Mouse (Mus musculus): ENCODE data around the gene Adcy9. TPM values are rescaled to one million over a fixed set of nuclear protein-coding genes. Genes with fewer than 3 reads are reported as not detected.

Adcy9 gene
- total RNA-seq, 1 experiment from 2014 or later: 2.6 TPM

DNA sequence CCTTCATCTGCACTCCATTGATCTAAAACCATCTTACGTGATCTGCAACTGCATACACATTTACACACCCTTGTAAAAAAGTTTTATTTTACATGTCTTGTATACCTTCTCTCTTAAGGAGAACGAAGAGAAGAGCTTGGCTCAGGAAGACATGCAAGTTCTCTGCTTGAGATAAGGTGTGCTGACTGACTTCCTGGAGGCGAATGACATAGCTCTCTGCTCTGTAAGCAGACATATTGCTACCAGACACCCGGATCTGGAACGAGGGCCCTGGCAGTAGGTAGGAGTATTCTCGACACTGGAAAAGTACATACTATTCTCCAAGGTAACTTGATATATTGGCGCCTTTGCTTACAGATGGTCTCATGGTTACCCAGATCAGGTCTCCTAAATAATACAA is 22.7 kb downstream of the Adcy9 start:
- no peak for ATAC-seq (ENCODE audit: extremely low read depth, insufficient number of reproducible peaks, low FRiP score, poor library complexity, severe bottlenecking)

- ATAC-seq (ENCODE audit: extremely low read depth, insufficient number of reproducible peaks, low FRiP score, poor library complexity, severe bottlenecking): no peak
Observed at GRCm38 (mm10) chr16:4395687-4396341, 24.5 kb downstream of the Adcy9 start.

GRCm38 (mm10) chr16:4394991-4395590 is 25.2 kb downstream of the Adcy9 start:
- no peak for ATAC-seq (ENCODE audit: extremely low read depth, insufficient number of reproducible peaks, low FRiP score, poor library complexity, severe bottlenecking)

GRCm38 (mm10) chr16:4383473-4384038 is 36.7 kb downstream of the Adcy9 start:
- no peak for ATAC-seq (ENCODE audit: extremely low read depth, insufficient number of reproducible peaks, low FRiP score, poor library complexity, severe bottlenecking)

DNA sequence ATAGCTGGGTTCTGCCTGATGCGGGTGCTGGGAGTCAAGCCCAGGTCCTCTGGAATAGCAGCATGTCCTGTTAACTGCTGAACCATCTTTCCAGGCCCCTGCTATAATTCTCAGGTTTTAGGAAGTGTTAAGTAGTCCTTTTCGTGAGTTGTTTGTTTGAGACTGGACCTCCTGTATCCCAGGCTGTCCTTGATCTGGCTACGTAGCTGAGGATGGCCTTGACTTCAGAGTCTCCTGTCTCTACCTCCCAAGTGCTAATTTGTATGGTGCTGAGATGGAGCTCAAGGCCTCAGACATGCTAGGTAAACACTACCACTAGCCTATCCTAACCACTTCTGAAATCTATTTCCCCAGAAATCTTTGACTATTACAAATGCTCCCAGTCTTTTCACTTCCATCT is 37.9 kb downstream of the Adcy9 start:
- no peak for ATAC-seq (ENCODE audit: extremely low read depth, insufficient number of reproducible peaks, low FRiP score, poor library complexity, severe bottlenecking)

DNA sequence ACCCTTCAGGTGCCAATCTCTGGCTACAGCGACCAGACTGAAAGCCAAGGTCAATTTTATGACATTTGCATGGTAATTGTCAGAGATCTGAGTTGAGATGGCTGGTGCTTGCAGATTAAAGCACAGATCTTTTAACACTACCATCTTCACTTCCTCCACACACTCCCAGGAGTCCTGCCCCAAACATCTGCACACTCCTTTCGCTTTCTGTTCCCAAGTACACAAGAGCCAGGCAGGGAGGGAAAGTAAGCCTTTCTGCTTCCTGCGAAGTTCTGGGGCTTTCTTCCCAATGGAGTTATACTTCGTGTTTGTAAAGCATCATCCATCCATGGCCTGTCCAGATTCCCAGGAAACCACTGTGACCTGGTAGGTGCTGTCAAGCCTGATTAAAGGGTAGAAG is 38.8 kb downstream of the Adcy9 start:
- 0 out of 2 replicates have a peak, but pooled peaks have one; percentile 9 for ATAC-seq (ENCODE audit: extremely low read depth, insufficient number of reproducible peaks, low FRiP score, poor library complexity, severe bottlenecking)

DNA sequence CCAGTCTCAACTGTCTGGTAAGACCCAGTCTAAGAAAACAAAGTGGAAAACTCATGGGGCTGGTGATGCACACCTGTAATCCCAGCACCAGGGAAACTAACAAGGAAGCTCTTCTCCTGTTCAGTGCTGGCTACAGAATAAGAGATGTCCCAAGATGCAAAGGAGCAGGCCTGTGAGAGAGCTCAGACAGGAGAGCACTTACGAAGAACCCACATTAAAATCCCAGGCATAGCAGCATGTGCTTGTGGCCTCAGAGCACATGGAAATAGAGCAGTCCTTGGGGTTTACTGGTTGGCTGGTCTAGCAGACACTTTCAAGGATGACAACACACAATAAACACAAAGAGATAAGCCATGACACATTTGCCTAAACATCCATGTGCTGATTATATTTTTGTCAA is 41.5 kb downstream of the Adcy9 start:
- ATAC-seq (ENCODE audit: extremely low read depth, insufficient number of reproducible peaks, low FRiP score, poor library complexity, severe bottlenecking): no peak

DNA sequence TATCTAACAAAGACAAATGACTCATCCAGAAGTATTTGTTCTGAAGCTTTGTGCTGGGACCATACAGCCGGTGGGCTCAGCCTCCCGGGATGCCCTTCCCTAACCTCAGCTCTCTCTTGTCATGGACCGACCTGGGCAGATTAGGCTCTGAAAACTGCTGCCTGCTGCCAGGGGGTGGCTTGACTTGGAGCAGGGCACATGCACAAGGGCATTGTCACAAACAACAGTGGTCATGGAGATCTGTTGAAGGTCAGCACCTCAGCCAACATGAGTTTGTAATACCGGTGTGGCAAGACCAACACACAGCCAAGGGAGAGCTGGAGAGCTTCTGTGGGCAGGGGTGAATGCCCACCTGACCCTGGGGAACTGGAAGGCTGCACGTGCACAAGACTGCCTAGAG is 42.7 kb downstream of the Adcy9 start:
- ATAC-seq (ENCODE audit: extremely low read depth, insufficient number of reproducible peaks, low FRiP score, poor library complexity, severe bottlenecking): no peak

- ATAC-seq (ENCODE audit: extremely low read depth, insufficient number of reproducible peaks, low FRiP score, poor library complexity, severe bottlenecking): no peak
Observed at GRCm38 (mm10) chr16:4374780-4375380, 45.4 kb downstream of the Adcy9 start.

DNA sequence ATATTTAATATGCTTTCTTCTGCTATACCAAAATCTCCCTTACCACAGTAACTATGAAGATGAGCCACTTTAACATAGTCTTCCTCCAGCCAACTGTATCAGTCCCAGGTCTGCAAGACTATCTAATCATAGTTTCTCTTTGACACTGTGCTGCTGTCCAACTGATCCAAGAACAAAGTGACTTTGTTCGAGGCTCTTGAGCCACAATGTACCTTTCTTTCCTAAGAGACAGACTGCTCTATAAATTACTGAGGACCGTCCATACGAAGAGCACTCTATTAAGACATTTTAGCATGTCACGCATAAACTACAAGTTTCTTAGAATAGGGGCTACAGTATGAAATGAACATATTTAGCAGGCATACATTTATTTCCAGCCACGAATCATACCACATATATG is 46.0 kb downstream of the Adcy9 start:
- ATAC-seq (ENCODE audit: extremely low read depth, insufficient number of reproducible peaks, low FRiP score, poor library complexity, severe bottlenecking): no peak

GRCm38 (mm10) chr16:4371039-4371438 is 49.3 kb downstream of the Adcy9 start:
- ATAC-seq (ENCODE audit: extremely low read depth, insufficient number of reproducible peaks, low FRiP score, poor library complexity, severe bottlenecking): no peak

DNA sequence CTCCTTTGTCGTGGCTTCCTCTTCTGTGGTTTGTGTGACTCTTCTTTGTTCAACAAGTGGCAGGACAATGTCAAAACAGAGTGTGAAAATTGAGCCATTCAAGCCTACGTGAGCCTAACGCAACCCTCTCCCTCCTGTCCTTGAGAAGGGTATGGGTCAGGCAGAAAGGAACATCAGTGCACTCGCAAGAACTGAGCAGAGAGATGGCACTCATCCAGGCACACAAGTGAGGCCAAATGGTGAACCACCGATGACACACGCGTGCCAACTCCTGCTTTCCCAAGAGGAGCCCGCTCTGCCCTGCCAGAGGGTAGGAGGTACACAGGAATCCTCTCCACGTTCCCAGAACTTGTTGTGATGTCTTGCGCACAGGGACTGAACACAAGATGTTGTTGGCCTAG is 50.2 kb downstream of the Adcy9 start:
- 0 out of 2 replicates have a peak, but pooled peaks have one; percentile 28 for ATAC-seq (ENCODE audit: extremely low read depth, insufficient number of reproducible peaks, low FRiP score, poor library complexity, severe bottlenecking)

GRCm38 (mm10) chr16:4367930-4368329 is 52.4 kb downstream of the Adcy9 start:
- no peak for ATAC-seq (ENCODE audit: extremely low read depth, insufficient number of reproducible peaks, low FRiP score, poor library complexity, severe bottlenecking)

DNA sequence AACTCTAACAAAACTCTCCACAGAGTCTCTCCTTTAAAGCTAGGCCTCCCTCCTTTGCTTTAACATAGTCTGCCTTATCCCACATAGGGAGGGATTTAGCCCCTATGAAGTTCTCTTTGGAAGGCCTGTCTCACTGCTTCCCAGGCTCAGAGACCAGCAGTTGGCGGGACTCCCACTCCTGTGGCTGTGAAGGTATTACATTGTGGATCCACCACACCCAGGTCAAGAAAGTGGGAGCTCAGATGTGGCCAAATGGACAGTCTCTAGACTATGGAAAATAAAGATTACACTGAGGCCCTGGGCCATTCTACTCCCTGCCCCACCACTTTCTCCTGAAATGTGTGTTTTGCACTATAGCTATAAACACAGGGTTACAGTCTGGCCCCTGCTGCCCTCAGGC is 53.0 kb downstream of the Adcy9 start:
- no peak for ATAC-seq (ENCODE audit: extremely low read depth, insufficient number of reproducible peaks, low FRiP score, poor library complexity, severe bottlenecking)

DNA sequence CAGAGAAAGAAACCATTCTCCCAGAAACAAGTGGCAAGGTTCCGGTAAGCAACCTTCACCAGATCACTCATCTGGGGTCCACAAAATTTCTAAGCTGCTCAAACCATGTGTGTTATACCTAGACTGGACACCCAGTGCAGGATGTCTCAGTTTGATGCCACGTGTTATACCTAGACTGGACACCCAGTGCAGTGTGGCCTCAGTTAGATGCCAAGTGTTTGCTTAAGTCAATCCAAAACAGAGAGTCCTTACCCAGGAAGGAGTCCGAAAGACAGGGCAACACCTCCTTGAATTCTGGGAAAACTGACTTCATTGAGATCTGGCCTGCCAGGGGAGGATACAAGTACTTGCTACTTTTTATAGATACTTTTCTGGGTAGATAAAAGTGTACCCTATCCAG is 53.6 kb downstream of the Adcy9 start:
- no peak for ATAC-seq (ENCODE audit: extremely low read depth, insufficient number of reproducible peaks, low FRiP score, poor library complexity, severe bottlenecking)

GRCm38 (mm10) chr16:4363341-4364116 is 56.8 kb downstream of the Adcy9 start:
- ATAC-seq (ENCODE audit: extremely low read depth, insufficient number of reproducible peaks, low FRiP score, poor library complexity, severe bottlenecking): no peak

GRCm38 (mm10) chr16:4355260-4356043 is 64.8 kb downstream of the Adcy9 start:
- ATAC-seq (ENCODE audit: extremely low read depth, insufficient number of reproducible peaks, low FRiP score, poor library complexity, severe bottlenecking): no peak

- ATAC-seq (ENCODE audit: extremely low read depth, insufficient number of reproducible peaks, low FRiP score, poor library complexity, severe bottlenecking): no peak
Observed at GRCm38 (mm10) chr16:4342579-4342978, 77.7 kb downstream of the Adcy9 start.

Data from neutrophil, adult 5-6 weeks (primary cell).